Mouse (Mus musculus) neural tube, embryonic 12.5 days (tissue): Measurements from ENCODE around the gene Itpr1. TPM values are rescaled to one million over a fixed set of nuclear protein-coding genes. Genes with fewer than 3 reads are reported as not detected.
A peak's percentile ranks its signal among the peaks of the same experiment; 100 is the strongest.

Experiments
- ATAC-seq: fragments of 200-750 bp; cut with Nextera tagmentation; 2 replicates; pipeline ENCODE4 v1.8.0; 2017; ENCODE audit warnings: low read depth, mild to moderate bottlenecking, moderate TSS enrichment, moderate library complexity; ENCODE audit not compliant: low FRiP score
- H3K27ac ChIP-seq: fragments of 300-500 bp; sonication (generic); 2 replicates; pipeline ENCODE4 v1.5.1; 2016
- H3K27me3 ChIP-seq: fragments of 300-500 bp; sonication (generic); replicated peaks from 2 replicates; pipeline ENCODE4 v1.6.1; 2016; ENCODE audit warnings: mild to moderate bottlenecking
- H3K36me3 ChIP-seq: fragments of 300-500 bp; sonication (generic); 2 replicates; pipeline ENCODE4 v1.6.1; 2016; ENCODE audit warnings: mild to moderate bottlenecking
- H3K4me1 ChIP-seq: fragments of 300-500 bp; sonication (generic); 2 replicates; pipeline ENCODE4 v1.6.1; 2016
- H3K4me2 ChIP-seq: fragments of 300-500 bp; sonication (generic); replicated peaks from 2 replicates; pipeline ENCODE4 v1.6.1; 2016; ENCODE audit warnings: mild to moderate bottlenecking
- H3K4me3 ChIP-seq: fragments of 300-500 bp; sonication (generic); 2 replicates; pipeline ENCODE4 v1.5.1; 2016
- H3K9ac ChIP-seq: fragments of 300-500 bp; sonication (generic); 2 replicates; pipeline ENCODE4 v1.6.1; 2016; ENCODE audit warnings: mild to moderate bottlenecking
- H3K9me3 ChIP-seq: fragments of 300-500 bp; sonication (generic); 2 replicates; pipeline ENCODE4 v1.6.1; 2016; ENCODE audit warnings: mild to moderate bottlenecking
- WGBS: fragments of 180-500 bp; shearing (Covaris S2); methylation state at CpG from one replicate; pipeline ENCODE4 v1.1.7; 2016; 5-methylcytosine and 5-hydroxymethylcytosine counted together
- polyA plus RNA-seq: library from polyadenylated mRNA; unstranded; fragments of >200 nt; fragmentation: Nextera tagmentation; extraction: Ambion mirVana; gene quantifications from 2 replicates; pipeline ENCODE4 v1.2.1, GENCODE M21; 2016

The Itpr1 gene
- polyA plus RNA-seq, 1 experiment from 2014 or later, result 6.9 TPM

GRCm38 (mm10) chr6:108529150-108529549 lies 316.3 kb downstream of the Itpr1 start:
- Histone ChIP-seq H3K36me3 (no peaks in the 10 kb centered on the region), H3K27me3 (no peaks in the 10 kb centered on the region), H3K27ac (no peak overlapping the region), H3K4me1 (peaks cover 11% of the 10 kb centered on the region), H3K9ac (no peak overlapping the region), H3K4me3 (no peak overlapping the region), H3K9me3 (no peaks in the 10 kb centered on the region), H3K4me2 (no peak overlapping the region)
- ATAC-seq, result no peak
- WGBS, result 84% methylated on average over 3 of the region's 3 CpGs

GRCm38 (mm10) chr6:108530781-108531323 lies 318.0 kb downstream of the Itpr1 start:
- no peak overlapping the region for H3K9ac ChIP-seq
- no peaks in the 10 kb centered on the region for H3K27me3 ChIP-seq
- H3K9me3 ChIP-seq, result no peaks in the 10 kb centered on the region
- WGBS, result 33% methylated on average over 6 of the region's 6 CpGs
- H3K4me2 ChIP-seq, result no peak overlapping the region; the same call in 1 of the 2 replicates
- H3K4me3 ChIP-seq, result no peak overlapping the region
- no peaks in the 10 kb centered on the region for H3K36me3 ChIP-seq
- no peak overlapping the region for H3K27ac ChIP-seq
- peak; percentile 83 for ATAC-seq
- H3K4me1 ChIP-seq, result peaks cover 11% of the 10 kb centered on the region

GRCm38 (mm10) chr6:108531324-108532311 lies 318.7 kb downstream of the Itpr1 start:
- 45% methylated on average over 12 of the region's 12 CpGs for WGBS
- no peak overlapping the region for H3K9ac ChIP-seq

GRCm38 (mm10) chr6:108532486-108533179 lies 319.7 kb downstream of the Itpr1 start:
- Histone ChIP-seq H3K9ac (no peak overlapping the region), H3K4me3 (no peak overlapping the region), H3K27ac (no peak overlapping the region), H3K36me3 (no peaks in the 10 kb centered on the region), H3K4me1 (peaks cover 11% of the 10 kb centered on the region), H3K9me3 (no peaks in the 10 kb centered on the region), H3K27me3 (no peaks in the 10 kb centered on the region), H3K4me2 (no peak overlapping the region)
- 84% methylated on average over 10 of the region's 10 CpGs for WGBS
- ATAC-seq, result no peak

More at GRCm38 (mm10) chr6:108531324-108532311, 318.7 kb downstream of the Itpr1 start:
- Histone ChIP-seq H3K27me3 (no peaks in the 10 kb centered on the region), H3K27ac (no peak overlapping the region), H3K4me3 (no peak overlapping the region), H3K4me2 (no peak overlapping the region), H3K36me3 (no peaks in the 10 kb centered on the region), H3K4me1 (peaks cover 11% of the 10 kb centered on the region), H3K9me3 (no peaks in the 10 kb centered on the region)
- peak; percentile 60; the same call in 1 of the 2 replicates for ATAC-seq

GRCm38 (mm10) chr6:108534139-108534538 lies 321.2 kb downstream of the Itpr1 start:
- 93% methylated on average over 5 of the region's 5 CpGs for WGBS
- H3K9ac ChIP-seq, result no peak overlapping the region
- no peak overlapping the region for H3K4me3 ChIP-seq
- no peaks in the 10 kb centered on the region for H3K27me3 ChIP-seq
- no peak for ATAC-seq
- H3K4me2 ChIP-seq, result no peak overlapping the region
- H3K36me3 ChIP-seq, result no peaks in the 10 kb centered on the region
- H3K4me1 ChIP-seq, result peaks cover 11% of the 10 kb centered on the region
- no peak overlapping the region for H3K27ac ChIP-seq
- H3K9me3 ChIP-seq, result no peaks in the 10 kb centered on the region

GRCm38 (mm10) chr6:108534596-108534995 lies 321.7 kb downstream of the Itpr1 start:
- Histone ChIP-seq H3K9ac (no peak overlapping the region), H3K27me3 (no peaks in the 10 kb centered on the region), H3K36me3 (no peaks in the 10 kb centered on the region), H3K9me3 (no peaks in the 10 kb centered on the region), H3K4me3 (no peak overlapping the region), H3K27ac (no peak overlapping the region), H3K4me1 (peaks cover 11% of the 10 kb centered on the region), H3K4me2 (no peak overlapping the region)
- ATAC-seq, result no peak
- 76% methylated on average over 6 of the region's 6 CpGs for WGBS

- Histone ChIP-seq H3K4me3 (no peak overlapping the region), H3K9ac (no peak overlapping the region), H3K36me3 (no peaks in the 10 kb centered on the region), H3K9me3 (no peaks in the 10 kb centered on the region), H3K27ac (no peak overlapping the region), H3K4me1 (peaks cover 11% of the 10 kb centered on the region), H3K27me3 (no peaks in the 10 kb centered on the region), H3K4me2 (no peak overlapping the region)
- WGBS, result 88% methylated on average over 4 of the region's 4 CpGs
- no peak for ATAC-seq
Observed at GRCm38 (mm10) chr6:108535309-108535708, 322.4 kb downstream of the Itpr1 start.

- H3K27ac ChIP-seq, result no peak overlapping the region
- H3K27me3 ChIP-seq, result no peaks in the 10 kb centered on the region
- no peak overlapping the region for H3K4me3 ChIP-seq
- H3K9ac ChIP-seq, result no peak overlapping the region
- no peaks in the 10 kb centered on the region for H3K36me3 ChIP-seq
- 90% methylated on average over 8 of the region's 8 CpGs for WGBS
- no peaks in the 10 kb centered on the region for H3K9me3 ChIP-seq
- no peak overlapping the region for H3K4me2 ChIP-seq
- no peak for ATAC-seq
- H3K4me1 ChIP-seq, result no peaks in the 10 kb centered on the region
Observed at GRCm38 (mm10) chr6:108536546-108537317, 323.8 kb downstream of the Itpr1 start.

- Histone ChIP-seq H3K9me3 (no peaks in the 10 kb centered on the region), H3K4me3 (no peak overlapping the region), H3K27ac (no peak overlapping the region), H3K9ac (no peak overlapping the region), H3K36me3 (no peaks in the 10 kb centered on the region), H3K27me3 (no peaks in the 10 kb centered on the region), H3K4me1 (no peaks in the 10 kb centered on the region), H3K4me2 (no peak overlapping the region)
- 83% methylated on average over 4 of the region's 4 CpGs for WGBS
- no peak for ATAC-seq
Observed at GRCm38 (mm10) chr6:108538406-108538805, 325.5 kb downstream of the Itpr1 start.

GRCm38 (mm10) chr6:108540441-108540840 lies 327.5 kb downstream of the Itpr1 start:
- Histone ChIP-seq H3K4me2 (no peak overlapping the region), H3K9ac (no peak overlapping the region), H3K27me3 (no peaks in the 10 kb centered on the region), H3K27ac (no peak overlapping the region), H3K36me3 (no peaks in the 10 kb centered on the region), H3K4me3 (no peak overlapping the region), H3K4me1 (no peaks in the 10 kb centered on the region), H3K9me3 (no peaks in the 10 kb centered on the region)
- WGBS, result 92% methylated on average over 6 of the region's 6 CpGs
- no peak for ATAC-seq

GRCm38 (mm10) chr6:108544917-108545316 lies 332.0 kb downstream of the Itpr1 start:
- Histone ChIP-seq H3K4me3 (no peak overlapping the region), H3K27me3 (no peaks in the 10 kb centered on the region), H3K36me3 (no peaks in the 10 kb centered on the region), H3K9ac (no peak overlapping the region), H3K9me3 (no peaks in the 10 kb centered on the region), H3K4me1 (no peaks in the 10 kb centered on the region), H3K27ac (no peak overlapping the region), H3K4me2 (no peak overlapping the region)
- ATAC-seq, result no peak
- WGBS, result 67% methylated on average over 7 of the region's 7 CpGs
